Mouse (Mus musculus) ES-Bruce4 (cell line): ENCODE data around the gene Tmem229a. TPM values are rescaled to one million over a fixed set of nuclear protein-coding genes. Genes with fewer than 3 reads are reported as not detected.

Experiments used
- H3K27ac ChIP-seq: 2 replicates; pipeline ENCODE4 v1.5.1; 2012; ENCODE audit warnings: low read length, inconsistent platforms; ENCODE audit not compliant: insufficient read depth
- H3K27me3 ChIP-seq: 2 replicates; pipeline ENCODE4 v1.6.1; 2012; ENCODE audit warnings: mild to moderate bottlenecking, low read length, inconsistent platforms; ENCODE audit not compliant: control insufficient read depth, poor library complexity, insufficient read depth, severe bottlenecking
- H3K36me3 ChIP-seq: 2 replicates; pipeline ENCODE4 v1.6.1; 2012; ENCODE audit warnings: inconsistent platforms, mild to moderate bottlenecking, low read length, moderate library complexity; ENCODE audit not compliant: control insufficient read depth, poor library complexity, insufficient read depth, severe bottlenecking
- H3K4me1 ChIP-seq: one replicate; pipeline ENCODE4 v1.8.1; 2011; ENCODE audit warnings: low read length; ENCODE audit not compliant: control insufficient read depth, insufficient read depth
- H3K4me3 ChIP-seq: 2 replicates; pipeline ENCODE4 v1.5.1; 2011; ENCODE audit warnings: low read depth, mild to moderate bottlenecking, low read length
- H3K9ac ChIP-seq: 2 replicates; pipeline ENCODE4 v1.6.1; 2012; ENCODE audit warnings: low read depth, mild to moderate bottlenecking, inconsistent platforms; ENCODE audit not compliant: poor library complexity, severe bottlenecking
- H3K9me3 ChIP-seq: replicated peaks from 2 replicates; pipeline ENCODE4 v1.6.1; 2012; ENCODE audit warnings: mild to moderate bottlenecking, low read length, inconsistent platforms; ENCODE audit not compliant: control insufficient read depth, poor library complexity, insufficient read depth, severe bottlenecking
- CTCF ChIP-seq: IDR thresholded peaks from one replicate; pipeline ENCODE4 v1.8.1; 2011; ENCODE audit warnings: low read depth, low read length
- EP300 ChIP-seq: IDR thresholded peaks from 2 replicates; pipeline ENCODE4 v1.6.1; 2011; ENCODE audit warnings: low read depth, low read length; ENCODE audit not compliant: insufficient read depth
- POLR2A ChIP-seq: IDR thresholded peaks from one replicate; pipeline ENCODE4 v1.8.1; 2011; ENCODE audit warnings: low read length; ENCODE audit not compliant: insufficient read depth
- polyA plus RNA-seq: library from polyadenylated mRNA; stranded (reverse); fragments of >200 nt; gene quantifications from 2 replicates; pipeline ENCODE4 v1.2.4, GENCODE M21; 2011; ENCODE audit warnings: low read depth; ENCODE audit not compliant: missing spikeins, insufficient read depth, insufficient read length

Tmem229a gene
- polyA plus RNA-seq, 1 experiment = 0.49 TPM

DNA sequence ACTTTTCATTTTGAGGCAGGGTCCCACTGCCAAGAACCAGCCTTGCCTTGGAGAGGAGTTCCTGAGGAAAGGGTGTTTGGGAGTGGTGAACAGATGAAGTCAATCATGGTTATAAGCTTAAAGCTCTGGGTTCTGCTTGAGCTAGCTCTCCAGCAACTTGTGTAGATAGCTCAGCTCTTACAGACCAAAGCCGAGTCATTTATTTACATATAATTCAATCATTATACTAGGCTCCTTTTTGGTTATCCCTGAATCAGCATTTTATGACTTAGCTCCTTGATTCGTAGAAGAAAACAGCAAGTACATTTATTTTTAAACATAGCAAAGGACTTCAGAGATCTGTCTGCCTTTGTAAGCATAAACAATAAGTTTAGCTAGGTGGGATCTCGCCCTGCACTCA is 51.0 kb downstream of the Tmem229a start:
- H3K36me3 ChIP-seq = no peaks in the 10 kb centered on the region
- H3K27me3 ChIP-seq = no peaks in the 10 kb centered on the region

More for the DNA sequence above, 51.0 kb downstream of the Tmem229a start:
- H3K4me3 ChIP-seq = no peak overlapping the region
- no peak for TF ChIP-seq POLR2A
- TF ChIP-seq CTCF = no peak
- TF ChIP-seq EP300 = no peak
- no peak overlapping the region for H3K27ac ChIP-seq
- no peaks in the 10 kb centered on the region for H3K4me1 ChIP-seq
- no peak overlapping the region for H3K9ac ChIP-seq
- no peaks in the 10 kb centered on the region for H3K9me3 ChIP-seq

Other genes starting within 250 kb of the Tmem229a start
- gene Hyal6, start 223.1 kb downstream of the Tmem229a start, polyA plus RNA-seq = not detected in 2 replicates
- not detected in 2 replicates for gene Hyal4, start 208.0 kb downstream of the Tmem229a start, polyA plus RNA-seq
- not detected in 2 replicates for gene Spam1, start 165.1 kb downstream of the Tmem229a start, polyA plus RNA-seq
- gene Hyal5, start 98.3 kb downstream of the Tmem229a start, polyA plus RNA-seq = not detected in 2 replicates